Mouse (Mus musculus): ENCODE data around the gene Tbc1d25.

Tbc1d25 gene

GRCm38 (mm10) chrX:8179646-8180045 is 3.7 kb upstream of the Tbc1d25 start:
- no peak for DNase-seq (ENCODE audit: inconsistent ontology term)

DNA sequence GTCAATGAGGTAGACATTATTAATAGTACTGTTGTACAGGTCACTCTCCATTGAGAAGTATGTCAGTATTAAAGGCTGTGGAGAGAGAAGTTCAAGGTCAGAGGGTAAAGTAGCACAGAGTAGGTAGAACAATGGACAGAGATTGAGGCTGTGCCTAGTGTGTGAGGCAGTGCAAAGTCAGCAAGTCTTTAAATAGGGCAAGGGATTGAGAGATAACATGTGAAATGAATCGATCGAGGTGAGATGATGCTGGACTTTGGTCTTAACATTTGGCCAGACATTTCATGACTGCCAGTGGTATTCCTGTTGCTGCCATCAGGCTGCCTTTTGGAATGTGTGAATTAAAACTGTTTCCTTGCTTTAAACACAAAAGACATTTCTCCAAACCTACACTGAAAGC is 2.9 kb upstream of the Tbc1d25 start:
- DNase-seq (ENCODE audit: inconsistent ontology term): no peak

GRCm38 (mm10) chrX:8175169-8175503 is 845 bp downstream of the Tbc1d25 start:
- no peak for DNase-seq (ENCODE audit: inconsistent ontology term)

- no peak for DNase-seq (ENCODE audit: inconsistent ontology term)
Measured at GRCm38 (mm10) chrX:8167716-8168647, 8.0 kb downstream of the Tbc1d25 start.

GRCm38 (mm10) chrX:8164471-8164870 is 11.5 kb downstream of the Tbc1d25 start:
- DNase-seq (ENCODE audit: inconsistent ontology term): no peak

DNA sequence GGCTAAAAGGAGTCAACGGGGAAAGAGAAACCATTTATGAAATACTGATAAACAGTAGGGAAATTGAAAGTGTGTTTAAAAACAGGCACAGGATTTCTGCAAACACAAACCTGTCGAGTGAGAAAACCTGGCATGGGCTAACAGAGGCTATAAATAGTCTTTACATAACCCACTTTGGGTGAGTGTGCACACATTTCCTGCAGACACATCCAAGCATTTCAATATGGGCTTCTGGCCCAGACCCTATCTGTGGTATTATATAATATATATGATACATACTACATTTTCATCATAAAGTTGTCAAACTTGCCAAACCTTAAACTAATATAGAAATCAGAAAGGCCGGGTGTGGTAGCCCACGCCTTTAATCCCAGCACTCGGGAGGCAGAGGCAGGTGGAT is 12.9 kb downstream of the Tbc1d25 start:
- DNase-seq (ENCODE audit: inconsistent ontology term): no peak

DNA sequence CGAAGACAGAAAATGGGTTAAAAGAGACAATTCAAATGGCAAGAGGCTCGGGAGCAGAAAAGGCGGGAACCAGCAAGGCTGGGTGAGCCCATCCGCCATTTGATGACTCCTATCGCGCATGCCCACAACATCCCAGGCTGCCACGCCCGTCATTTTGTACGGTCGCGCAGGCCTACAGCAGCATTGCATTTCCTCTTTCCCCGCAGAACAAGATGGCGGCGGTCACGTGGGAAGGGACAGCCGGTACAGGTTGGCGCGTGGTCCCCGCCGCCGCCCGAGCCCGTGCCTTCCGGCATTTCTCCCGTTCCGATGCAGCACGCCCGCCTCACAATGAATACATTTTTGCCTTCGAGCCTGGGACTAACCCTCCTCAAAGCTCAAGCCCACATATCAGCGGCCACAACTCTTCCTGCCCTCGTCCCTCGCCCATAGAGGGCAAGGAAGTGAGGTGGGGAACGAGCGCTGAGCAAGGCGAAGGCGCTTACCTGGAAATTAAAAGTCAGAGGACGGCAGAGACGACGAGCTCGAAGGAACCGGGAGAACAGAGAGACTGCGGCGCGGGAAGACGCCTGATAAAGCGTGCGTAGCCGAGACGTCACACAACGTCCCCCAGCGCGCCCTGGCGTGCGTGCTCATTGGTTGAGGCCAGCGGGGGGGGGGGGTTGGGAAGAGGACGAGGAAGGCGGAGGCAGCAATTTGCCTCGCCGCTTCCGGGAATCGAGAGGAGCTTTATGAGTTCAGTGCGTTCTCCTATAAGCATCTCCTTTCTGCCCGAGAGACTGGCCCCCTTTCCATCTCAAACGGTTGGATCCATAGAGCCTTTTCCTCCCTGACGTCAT is 30.6 kb downstream of the Tbc1d25 start, which contains the start of gene Rbm3:
Rbm3 (minus strand) TSS at position 728 of the 839 bp plus-strand sequence.
- DNase-seq (ENCODE audit: inconsistent ontology term): peak; percentile 88

GRCm38 (mm10) chrX:8143750-8144149 is 32.2 kb downstream of the Tbc1d25 start:
- DNase-seq (ENCODE audit: inconsistent ontology term): no peak

GRCm38 (mm10) chrX:8142948-8143347 is 33.0 kb downstream of the Tbc1d25 start:
- no peak for DNase-seq (ENCODE audit: inconsistent ontology term)

- DNase-seq (ENCODE audit: inconsistent ontology term): no peak
Measured at GRCm38 (mm10) chrX:8141058-8141457, 34.9 kb downstream of the Tbc1d25 start.

GRCm38 (mm10) chrX:8140446-8140845 is 35.5 kb downstream of the Tbc1d25 start:
- DNase-seq (ENCODE audit: inconsistent ontology term): no peak

- no peak for DNase-seq (ENCODE audit: inconsistent ontology term)
Measured at GRCm38 (mm10) chrX:8139480-8139879, 36.5 kb downstream of the Tbc1d25 start.

DNA sequence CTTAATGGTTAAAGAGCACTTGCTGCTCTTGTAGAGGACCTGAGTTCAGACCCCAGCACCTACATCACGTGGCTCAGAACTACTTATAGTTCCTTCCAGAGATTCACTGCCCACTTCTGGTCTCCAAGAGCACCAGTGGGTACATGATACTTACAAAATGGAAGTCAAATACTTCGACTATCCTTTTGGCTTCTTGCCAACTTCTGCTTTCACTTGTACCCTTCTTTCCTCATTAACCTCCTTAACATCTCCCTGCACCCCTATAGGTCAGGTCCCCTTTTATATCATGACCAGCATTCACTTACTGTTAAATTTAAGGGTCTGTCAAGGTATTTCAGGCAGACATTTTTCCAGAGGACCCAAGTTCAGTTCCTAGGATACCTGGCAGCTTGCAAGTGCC is 40.1 kb downstream of the Tbc1d25 start:
- no peak for DNase-seq (ENCODE audit: inconsistent ontology term)

GRCm38 (mm10) chrX:8132017-8132976 is 43.7 kb downstream of the Tbc1d25 start, which contains the start of gene Wdr13:
Gene Wdr13, minus strand, starts transcription at chrX:8132892.
- DNase-seq (ENCODE audit: inconsistent ontology term): peak; percentile 92

GRCm38 (mm10) chrX:8131393-8131792 is 44.6 kb downstream of the Tbc1d25 start:
- no peak for DNase-seq (ENCODE audit: inconsistent ontology term)

GRCm38 (mm10) chrX:8125235-8125634 is 50.7 kb downstream of the Tbc1d25 start:
- DNase-seq (ENCODE audit: inconsistent ontology term): no peak

DNA sequence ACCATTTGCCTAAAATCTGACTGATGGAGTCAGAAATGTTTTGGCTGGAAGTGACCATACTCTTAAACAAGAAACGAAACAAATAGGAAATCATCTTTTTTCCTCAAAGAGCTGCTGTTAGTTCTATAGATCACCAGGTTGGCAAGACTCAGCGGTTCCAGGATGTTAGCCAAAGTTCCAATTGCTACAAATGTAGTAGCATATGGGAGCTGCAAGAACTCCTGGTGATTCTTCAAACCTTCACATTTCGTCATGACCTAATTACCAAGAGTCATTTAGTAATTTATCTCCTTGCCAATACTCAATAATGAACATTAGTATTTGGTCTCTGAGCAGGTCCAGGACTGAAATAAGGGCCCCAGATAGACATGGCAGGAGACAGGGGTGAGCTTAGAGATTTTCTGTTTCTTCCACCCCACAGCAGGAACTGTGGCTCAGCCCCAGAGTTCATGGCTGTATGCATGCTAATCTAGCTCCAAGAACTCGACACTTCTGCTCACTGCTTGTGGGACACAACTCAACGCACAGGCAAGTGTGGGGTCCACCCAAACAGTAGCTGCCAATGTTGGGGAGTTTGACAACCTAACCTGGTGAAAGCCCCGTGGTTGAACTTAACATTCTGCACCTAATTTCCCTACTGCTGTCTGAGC is 52.0 kb downstream of the Tbc1d25 start:
- DNase-seq (ENCODE audit: inconsistent ontology term): no peak

DNA sequence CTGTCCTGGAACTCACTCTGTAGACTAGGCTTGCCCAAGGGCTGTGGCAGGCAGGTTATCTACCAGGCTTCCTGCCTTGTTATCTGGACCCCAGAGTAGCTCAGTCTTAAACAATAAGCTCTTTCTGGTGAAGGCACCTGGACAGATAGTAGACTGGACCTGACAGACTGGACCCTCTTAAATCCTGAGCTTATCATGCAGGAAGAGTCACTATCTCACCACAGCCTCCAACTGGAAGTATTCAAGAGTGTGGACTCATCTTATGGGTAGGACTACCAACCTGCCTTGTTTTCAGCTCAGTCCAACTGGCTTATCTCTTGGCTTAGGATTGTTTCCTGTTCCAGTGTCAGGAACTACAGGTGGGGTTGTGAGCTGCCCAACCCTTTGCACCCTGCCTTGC is 58.7 kb downstream of the Tbc1d25 start:
- no peak for DNase-seq (ENCODE audit: inconsistent ontology term)

DNA sequence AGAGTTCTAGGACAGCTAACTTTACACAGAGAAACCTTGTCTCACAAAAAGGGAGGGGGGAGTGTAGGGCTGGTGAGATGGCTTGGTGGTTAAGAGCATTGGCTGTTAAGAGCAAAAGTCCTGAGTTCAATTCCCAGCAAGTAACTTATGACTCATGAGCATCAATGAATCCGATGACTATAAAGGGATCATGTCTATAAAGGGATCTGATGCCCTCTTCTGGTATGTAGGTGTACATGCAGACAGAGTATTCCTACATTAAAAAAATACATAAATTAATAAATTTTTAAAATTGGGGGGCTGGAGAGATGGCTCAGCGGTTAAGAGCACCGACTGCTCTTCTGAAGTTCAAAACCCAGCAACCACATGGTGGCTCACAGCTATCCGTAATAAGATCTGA is 60.7 kb downstream of the Tbc1d25 start:
- no peak for DNase-seq (ENCODE audit: inconsistent ontology term)

GRCm38 (mm10) chrX:8105019-8105418 is 71.0 kb downstream of the Tbc1d25 start:
- DNase-seq (ENCODE audit: inconsistent ontology term): no peak

Measured in Muller cell, postnatal 12 days (primary cell).